Mouse (Mus musculus): Measurements from ENCODE around the gene Rbm12.
"Not testable (repeated sequence)": the region's sequence is repeated elsewhere in the genome, so short reads cannot be mapped to it uniquely, and the experiment has no call there.

Gene Rbm12
- long read RNA-seq, experiment 1, full-length matches to known transcripts, result 6 of 7 reads
- long read RNA-seq, experiment 1, partial matches to known transcripts, result 0 of 7 reads
- long read RNA-seq, experiment 1, other reads (novel, unspliced or antisense), result 1 of 7 reads
- long read RNA-seq, experiment 2, full-length matches to known transcripts, result 5 of 9 reads
- long read RNA-seq, experiment 2, partial matches to known transcripts, result 0 of 9 reads
- long read RNA-seq, experiment 2, other reads (novel, unspliced or antisense), result 4 of 9 reads

DNA sequence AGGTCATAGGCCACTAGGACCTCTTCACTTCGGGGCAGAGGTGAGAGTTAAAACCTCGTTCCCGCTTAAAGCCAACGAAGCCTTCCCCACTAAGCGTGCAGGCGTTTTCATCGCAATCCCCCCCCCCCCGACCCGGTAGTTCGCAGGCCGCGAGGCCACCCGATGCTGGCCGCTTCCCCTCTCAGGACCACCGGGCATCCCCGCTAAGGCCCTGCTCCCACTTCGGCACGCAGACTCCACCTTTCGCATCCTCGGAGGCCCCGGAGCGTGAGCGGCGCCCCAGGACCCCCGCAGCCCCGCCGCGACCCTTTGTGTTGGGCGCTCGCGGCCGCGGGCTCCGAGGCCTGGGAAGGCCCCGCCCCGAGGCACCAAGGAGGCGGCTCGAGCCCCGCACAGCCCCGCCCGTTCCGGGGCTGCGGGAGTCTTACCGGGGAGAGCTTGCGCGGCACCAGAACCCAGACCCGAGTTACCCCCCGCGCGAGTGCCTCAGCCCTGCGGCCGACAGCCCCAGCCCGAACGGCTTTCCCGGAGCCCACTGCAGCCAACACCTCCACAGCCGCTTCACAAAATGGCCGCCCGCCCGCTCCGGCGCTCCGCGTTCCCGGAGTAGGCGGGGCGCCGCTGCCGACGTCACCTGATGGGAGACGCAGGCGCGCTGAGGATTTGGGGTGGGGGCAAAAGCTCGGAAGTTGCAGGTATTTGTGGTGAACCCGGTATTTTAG is at the start of gene Rbm12, which contains the start of gene Cpne1:
TSS of gene Rbm12 (minus strand) at position 621 of the 722 bp plus-strand sequence.
TSS of gene Cpne1 (minus strand) at position 608 of the 722 bp plus-strand sequence.
- intact Hi-C loops (cut with DNase I), result no loop called here

DNA sequence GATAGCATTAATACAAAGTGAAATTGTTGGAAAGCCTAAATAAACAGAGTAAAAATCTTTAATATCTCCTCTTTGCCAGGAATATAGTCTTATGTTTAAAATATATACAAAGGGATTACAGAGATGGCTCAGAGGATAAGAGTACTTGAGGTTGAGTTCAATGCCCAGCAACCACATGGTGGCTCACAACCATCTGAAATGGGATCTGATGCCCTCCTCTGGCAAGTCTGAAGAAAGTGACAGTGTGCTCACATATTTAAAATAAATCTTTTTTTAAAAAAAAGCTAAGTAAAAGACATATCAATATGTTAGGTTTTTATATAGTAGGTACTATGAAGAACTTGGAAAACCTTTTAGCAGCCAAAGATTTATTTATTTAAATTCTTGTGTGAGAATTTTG is 39.8 kb upstream of the Rbm12 start:
- intact Hi-C loops (cut with DNase I), result no loop called here

- intact Hi-C loops (cut with DNase I), result no loop called here
Measured at GRCm38 (mm10) chr2:156147316-156147915, 35.6 kb upstream of the Rbm12 start.

DNA sequence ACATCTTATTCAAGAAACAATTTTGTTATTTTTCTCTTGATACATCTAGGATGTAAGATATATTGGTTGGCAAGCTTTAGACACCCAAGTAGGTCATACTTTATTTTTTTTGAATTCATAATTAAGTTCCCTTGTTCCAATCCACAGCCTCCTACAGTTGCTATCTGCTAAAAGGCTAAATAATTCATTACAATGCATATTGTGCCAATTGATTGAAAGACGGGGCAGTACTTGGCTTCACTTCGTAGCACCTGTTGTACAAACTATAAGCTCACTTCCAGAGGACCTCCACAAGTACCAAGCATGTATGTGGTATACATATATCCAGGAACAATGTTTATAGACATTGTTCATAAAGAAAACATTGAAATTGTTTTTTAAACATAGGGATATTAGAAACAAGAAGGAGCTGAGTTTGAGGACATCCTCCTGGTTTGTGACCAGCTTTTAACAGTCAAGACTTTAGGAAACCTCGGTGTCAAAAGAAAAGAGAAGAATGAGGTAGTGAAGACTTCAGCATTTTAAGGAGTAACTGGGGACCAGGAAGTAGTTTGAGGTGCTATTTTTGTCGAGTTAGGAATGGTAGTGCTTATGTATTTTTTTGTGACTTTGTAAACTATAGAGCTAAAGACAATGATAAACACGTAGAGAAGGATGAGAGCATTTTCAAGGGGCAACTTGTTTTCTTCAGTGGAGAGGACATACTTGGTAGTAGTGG is 34.7 kb upstream of the Rbm12 start:
- intact Hi-C loops (cut with DNase I), result no loop called here

DNA sequence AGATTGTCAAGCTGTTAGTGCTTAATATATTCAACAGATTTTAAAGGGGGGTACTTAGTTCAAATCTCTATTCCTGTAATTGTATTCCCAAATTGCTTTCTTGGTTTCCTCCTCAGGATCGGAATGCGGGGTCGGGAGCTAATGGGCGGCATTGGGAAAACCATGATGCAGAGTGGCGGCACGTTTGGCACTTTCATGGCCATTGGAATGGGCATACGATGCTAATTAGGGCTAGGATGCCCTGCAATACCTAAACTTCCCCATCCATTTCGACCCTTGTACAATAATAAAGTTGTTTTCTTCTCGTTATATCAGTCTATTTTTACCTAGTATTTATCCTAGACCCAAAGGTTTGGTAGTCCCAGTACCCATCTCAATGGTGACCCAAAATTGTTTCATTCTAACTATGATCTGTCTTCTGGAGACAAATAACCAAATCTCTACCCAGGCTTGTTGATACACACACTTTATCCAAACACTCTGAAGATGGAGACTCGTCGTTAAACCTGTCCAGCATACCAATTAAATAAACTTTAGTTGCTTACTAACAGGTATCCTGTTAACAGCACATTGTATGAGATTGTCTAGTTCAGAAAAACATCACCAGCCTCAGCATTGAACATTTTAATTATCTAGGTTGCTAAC is 33.8 kb upstream of the Rbm12 start:
- intact Hi-C loops (cut with DNase I), result no loop called here

- intact Hi-C loops (cut with DNase I), result loop anchor here (5.0 kb wide), 1 partner anchor 133 kb away; no protein-coding TSS in a partner anchor
Measured at GRCm38 (mm10) chr2:156143953-156144724, 32.4 kb upstream of the Rbm12 start, which contains the start of the genes Romo1 and Nfs1. Gene Romo1, plus strand, starts transcription at chr2:156144039. Gene Nfs1, minus strand, starts transcription at chr2:156144186.

DNA sequence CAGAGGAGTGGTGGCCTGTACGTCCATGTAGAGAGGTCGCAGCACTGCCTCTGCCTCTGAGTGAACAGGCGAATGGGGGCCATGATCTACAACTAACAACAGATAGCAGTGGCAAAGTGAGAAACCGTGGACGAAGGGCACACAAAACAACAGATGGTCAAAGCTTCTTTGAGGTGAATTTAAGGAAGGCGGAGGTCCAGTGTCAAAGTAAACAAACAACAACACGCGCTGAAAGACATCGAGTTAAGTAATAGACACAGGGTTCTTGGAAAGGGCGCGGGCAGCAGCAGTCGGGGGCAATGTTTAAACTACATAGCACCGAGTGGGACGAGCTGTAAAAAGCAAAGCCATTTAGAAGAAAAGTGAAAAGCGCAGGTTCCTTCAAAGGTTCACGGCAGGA is 31.6 kb upstream of the Rbm12 start:
- intact Hi-C loops (cut with DNase I), result loop anchor here (5.0 kb wide), 1 partner anchor 134 kb away; no protein-coding TSS in a partner anchor

DNA sequence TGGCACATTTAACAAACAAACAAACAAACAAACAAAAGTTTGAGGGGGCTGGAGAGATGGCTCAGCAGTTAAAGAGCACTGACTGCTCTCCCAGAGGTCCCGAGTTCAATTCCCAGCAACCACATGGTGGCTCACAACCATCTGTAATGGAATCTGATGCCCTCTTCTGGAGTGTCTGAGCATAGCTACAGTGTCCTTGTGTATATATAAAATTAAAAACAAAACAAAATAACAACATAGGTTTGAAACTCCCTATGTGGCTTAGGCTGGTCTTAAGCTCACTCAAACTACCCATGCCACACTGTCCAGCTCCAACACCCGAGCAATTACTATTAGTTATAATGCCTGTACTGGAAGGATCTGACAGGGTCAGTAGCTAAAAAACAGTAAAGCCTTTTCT is 31.0 kb upstream of the Rbm12 start:
- intact Hi-C loops (cut with DNase I), result loop anchor here (5.0 kb wide), 1 partner anchor 134 kb away; no protein-coding TSS in a partner anchor

GRCm38 (mm10) chr2:156135695-156136094 is 23.9 kb upstream of the Rbm12 start:
- intact Hi-C loops (cut with DNase I), result loop anchor here (10.0 kb wide), 1 partner anchor 291 kb away; no protein-coding TSS in a partner anchor

- intact Hi-C loops (cut with DNase I), result loop anchor here (10.0 kb wide), 1 partner anchor 289 kb away; no protein-coding TSS in a partner anchor
Measured at GRCm38 (mm10) chr2:156134161-156134560, 22.4 kb upstream of the Rbm12 start.

DNA sequence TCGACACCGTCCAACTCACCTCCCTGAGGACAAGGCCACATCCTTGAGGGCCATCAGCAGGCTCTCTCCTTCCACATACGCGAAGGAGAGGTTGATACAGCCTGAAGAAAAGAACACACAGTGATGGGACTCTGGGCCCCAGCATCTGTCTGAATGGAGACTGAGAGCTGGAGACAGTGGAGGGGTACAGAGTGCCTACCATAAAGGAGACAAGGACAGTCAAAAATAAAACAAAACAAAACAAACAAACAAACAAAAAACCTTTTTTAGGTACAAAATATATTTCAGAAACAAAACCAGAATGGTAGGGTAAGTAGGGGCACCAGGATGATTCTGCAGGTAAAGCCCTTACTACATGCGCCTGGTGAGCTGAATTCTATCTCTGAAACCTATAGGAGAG is 15.2 kb upstream of the Rbm12 start, which contains the start of gene Gm28036:
TSS of gene Gm28036 (minus strand) at position 101 of the 400 bp plus-strand sequence.
- intact Hi-C loops (cut with DNase I), result no loop called here

GRCm38 (mm10) chr2:156123731-156124130 is 12.0 kb upstream of the Rbm12 start:
- intact Hi-C loops (cut with DNase I), result no loop called here

DNA sequence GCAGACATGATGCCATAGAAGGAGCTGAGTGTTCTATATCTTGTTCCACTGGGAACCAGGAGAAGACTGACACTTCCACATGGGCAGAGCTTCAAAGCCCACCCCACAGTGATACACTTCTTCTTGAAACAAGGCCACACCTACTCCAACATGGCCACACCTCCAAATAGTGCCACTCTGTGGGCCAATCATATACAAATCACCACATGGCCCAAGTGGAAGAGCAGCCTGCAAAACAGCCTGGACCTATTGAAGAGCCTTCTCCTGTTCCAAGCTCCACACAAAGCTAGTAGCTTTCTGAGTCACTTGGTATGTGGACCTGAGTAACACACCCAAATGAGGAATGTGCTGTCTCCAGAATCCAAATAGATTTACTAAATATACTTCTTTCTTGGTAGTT is 7.8 kb upstream of the Rbm12 start:
- intact Hi-C loops (cut with DNase I), result no loop called here

DNA sequence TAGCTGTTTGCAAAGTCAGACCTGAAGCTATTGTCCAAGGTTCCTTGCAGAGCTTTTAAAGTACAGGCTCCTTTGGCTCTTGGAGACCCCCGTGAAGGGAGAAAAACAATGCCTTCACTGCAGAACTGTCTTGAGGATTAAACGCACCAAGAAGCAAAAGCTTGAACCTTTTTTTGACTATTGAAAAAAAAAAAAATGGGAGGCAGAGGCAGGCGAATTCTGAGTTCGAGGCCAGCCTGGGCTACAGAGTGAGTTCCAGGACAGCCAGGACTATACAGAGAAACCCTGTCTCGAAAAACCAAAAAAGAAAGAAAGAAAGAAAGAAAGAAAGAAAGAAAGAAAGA is 274 bp upstream of the Rbm12 start:
- intact Hi-C loops (cut with DNase I), result not testable (repeated sequence)

DNA sequence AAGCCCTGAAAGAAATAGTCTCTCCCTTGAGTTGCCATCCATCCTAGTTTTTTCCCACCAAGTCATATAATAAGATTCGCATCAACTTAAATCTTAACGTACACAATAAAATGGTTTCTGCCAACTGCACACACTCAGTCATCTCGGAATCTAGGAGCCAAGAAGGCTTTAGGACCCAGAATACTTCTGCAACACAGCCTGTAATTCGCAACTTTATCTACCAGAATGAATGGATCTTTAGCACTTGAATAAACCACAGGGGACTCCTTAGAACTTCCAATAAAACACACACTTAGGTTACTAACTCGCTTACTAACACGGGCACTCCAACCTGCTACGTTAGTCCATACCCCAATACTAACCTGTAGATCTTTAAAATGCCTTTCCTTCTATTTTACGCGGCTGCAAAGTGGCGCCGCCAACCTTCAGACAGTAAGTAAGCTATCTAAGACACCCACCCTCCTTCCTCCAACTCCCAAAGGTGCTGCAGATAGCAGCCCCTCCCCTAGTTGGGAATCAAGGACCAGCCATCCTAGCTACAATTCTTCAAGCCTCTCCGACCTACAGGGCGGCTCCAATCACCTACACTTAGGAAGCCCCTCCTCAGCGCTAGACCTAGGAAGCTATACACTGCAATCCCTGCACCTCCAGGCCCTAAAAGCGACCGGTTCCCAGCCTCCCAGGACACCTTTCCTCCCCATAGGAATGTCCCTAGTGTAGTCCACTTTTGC is 986 bp downstream of the Rbm12 start:
- intact Hi-C loops (cut with DNase I), result no loop called here

DNA sequence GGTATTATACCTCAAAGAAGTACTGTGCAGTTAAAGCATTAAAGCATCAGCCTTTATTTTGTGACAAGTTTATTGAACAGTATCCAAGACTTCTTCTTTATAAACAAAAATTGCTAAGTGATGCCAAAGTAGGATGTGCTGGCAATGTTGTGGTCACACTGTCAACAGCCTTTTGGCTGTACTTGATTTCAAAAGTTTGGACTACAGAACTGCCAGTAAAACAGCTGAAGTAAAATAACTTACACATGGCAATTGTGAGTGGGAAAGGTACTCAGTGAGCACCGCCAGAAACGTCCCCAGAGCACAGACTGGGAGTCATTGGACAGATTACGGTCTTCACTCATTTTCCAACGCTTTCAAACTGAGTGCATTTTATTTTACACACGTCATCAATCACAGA is 19.9 kb downstream of the Rbm12 start:
- intact Hi-C loops (cut with DNase I), result no loop called here

DNA sequence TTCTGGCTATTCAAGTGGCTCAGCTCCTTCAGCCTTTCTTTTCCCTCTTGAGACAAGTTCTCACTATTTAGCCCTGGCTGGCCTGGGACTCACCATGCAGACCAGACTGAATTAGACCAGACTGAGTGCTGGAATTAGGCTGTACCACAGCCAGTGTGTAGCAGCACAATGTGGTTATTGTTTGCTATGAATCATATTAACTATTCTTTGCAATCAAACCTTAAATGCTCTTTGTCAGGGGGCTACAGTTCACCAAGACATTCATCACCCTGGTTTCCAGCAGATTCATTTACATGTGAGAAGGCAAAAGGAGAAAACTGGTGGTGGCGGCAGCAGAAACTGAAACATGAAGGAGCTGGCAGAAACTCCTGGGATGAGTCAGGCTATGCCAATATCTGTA is 22.0 kb downstream of the Rbm12 start:
- intact Hi-C loops (cut with DNase I), result no loop called here

DNA sequence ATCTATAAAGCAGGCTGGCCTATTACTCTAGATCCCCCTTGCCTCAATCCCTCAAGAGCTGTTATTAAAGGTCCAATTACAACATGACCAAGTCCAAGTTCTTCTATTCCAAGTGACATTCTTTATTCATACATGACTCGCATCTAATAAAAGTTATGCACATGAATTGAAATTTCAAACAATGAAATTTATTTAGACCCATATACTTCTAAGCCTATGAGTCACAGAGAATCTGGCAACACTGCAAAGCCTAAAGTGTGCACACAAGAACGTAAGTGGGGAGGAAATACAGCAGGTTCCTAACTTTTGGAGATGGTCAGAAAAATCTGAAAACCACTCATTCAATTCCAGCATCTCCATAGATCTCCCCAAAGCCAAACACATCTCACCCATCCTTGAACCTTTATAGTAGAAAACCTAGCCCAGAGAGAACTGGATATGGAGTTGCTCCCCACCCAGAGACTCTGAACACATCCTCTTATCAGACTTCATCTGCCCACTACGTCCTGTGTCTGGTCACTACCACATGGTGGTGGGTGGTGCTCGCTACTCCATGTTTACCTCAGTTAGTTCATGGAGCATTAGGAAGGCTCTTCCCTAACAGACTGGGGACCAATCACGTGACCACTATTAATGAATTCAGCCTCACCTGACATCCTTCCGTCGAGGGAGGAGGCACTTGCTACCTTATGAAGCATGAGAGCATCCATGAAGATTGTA is 24.2 kb downstream of the Rbm12 start:
- intact Hi-C loops (cut with DNase I), result no loop called here

DNA sequence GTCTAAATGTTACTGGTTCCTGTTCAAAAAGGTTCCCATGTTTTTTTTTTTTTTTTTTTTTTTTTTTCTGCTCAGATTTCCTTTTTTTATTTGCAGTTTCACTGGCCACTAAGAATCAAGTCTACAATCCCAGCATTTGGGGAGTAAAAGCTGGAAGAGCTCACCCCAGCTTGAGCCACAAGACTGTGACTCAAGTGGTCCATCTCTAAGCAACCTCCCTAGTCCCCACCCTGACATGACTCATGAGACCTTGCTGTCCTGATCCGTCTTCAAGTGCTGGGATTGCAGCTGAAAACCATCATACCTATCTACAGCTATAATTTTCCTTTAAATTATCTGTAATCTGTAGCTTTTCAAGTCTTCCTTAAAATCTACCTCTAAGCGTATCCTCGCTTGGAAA is 27.2 kb downstream of the Rbm12 start:
- intact Hi-C loops (cut with DNase I), result no loop called here
